Mouse (Mus musculus): ENCODE measurements around the gene Ugt1a8.
"Not testable (repeated sequence)": the region's sequence is repeated elsewhere in the genome, so short reads cannot be mapped to it uniquely, and the experiment has no call there.

Ugt1a8 gene

DNA sequence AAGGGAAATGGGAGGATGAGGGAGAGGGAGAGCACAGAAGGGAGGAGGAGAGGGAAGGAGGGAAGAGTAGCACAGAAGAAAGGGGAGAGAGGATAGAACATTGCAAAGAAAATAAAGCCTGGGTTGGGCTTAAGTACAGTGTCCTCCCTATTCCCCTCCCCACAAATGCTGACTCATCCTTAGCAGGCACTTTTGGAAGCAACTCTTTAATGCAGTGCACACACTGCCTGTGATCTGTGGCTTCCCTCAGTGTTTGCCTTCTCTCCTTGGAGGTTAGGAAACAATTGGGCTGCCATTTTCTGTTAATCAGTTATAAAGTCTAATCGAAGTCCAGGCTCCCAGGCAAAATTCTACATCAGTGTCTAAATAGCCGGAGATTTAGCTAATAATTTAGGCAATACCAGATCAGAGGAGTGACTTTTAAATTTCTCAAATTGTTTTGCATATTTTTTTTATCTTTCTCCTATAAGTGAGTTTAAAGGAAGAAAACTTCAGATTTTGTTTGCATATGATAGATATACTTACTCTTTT is 21.5 kb downstream of the Ugt1a8 start:
- DNase-seq (ENCODE audit: low read depth) = not testable (repeated sequence)

DNA sequence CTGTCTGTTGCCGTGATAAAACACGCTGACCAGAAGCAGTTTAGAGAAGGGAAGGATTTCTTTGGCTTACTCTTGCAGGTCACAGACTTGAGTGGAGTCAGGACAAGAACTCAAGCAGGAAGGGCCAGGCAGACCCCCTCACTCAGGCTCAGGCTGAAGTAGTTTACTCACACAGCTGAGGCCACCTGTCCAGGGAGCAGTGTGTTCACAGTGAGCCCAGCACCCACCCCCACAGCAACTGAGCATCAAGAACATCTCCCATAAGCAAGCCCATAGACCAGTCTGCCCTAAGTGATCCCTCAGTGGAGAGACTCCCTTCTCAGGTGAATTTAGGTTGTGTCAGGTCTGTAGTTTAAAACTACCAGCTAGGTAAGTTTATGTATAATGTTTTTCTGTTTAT is 22.0 kb downstream of the Ugt1a8 start:
- not testable (repeated sequence) for DNase-seq (ENCODE audit: low read depth)

DNA sequence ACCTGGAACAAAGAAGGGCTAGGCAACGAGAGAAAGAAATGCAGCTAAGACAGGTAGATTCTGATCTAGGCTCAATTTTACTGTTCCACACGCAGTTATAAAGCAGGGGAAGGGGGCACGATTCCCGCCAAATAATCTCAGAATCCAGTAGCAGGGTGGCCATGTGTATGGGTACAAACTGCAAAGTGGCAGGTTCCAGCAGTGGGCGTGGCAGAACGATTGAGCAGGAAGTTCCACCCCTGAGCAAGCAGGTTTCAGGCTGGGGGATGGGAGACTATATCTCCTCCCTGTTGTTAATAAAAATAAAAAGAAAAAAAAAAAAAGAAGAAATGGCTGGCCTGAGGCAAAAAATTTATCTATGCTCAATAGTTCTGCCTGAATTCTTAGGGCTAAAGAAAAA is 25.2 kb downstream of the Ugt1a8 start:
- DNase-seq (ENCODE audit: low read depth) = not testable (repeated sequence)

DNA sequence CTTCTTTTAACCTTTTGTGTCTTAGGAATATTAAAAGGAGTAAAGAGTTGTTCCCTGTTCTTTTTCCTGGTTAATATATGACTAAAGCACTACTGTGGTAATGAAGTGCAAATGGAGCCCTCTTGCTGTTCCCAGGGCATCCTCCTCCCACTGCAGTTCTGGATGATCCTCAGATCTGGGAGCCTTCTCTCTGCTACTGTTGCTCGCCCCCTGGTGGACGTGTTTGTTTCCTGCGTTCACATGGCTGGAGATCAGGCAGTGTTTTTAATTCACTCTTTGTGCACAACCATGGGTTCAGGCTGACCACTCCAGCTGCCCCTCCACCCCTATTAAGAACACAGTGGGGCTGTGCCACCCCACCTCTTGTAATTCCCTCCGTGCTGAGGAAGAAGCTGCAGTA is 32.9 kb downstream of the Ugt1a8 start:
- not testable (repeated sequence) for DNase-seq (ENCODE audit: low read depth)

DNA sequence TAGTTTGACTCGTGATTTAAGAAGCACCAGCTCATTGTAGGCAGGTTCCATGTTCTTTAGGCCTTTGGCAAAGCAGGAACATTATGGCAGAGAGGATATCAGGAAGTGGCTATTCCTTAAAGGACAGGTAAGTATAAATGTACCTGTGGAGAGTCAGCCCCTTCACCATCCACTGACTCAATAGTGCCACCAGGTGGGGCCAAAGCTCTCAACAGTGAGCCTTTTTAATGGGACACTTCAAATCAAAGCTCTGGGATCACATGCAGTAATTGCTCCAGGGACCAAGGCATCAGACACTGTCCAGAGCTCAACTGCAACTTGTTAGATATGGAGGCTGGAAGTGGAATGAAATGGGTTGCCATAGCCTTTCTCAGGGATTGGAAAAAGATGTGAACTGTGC is 33.9 kb downstream of the Ugt1a8 start:
- not testable (repeated sequence) for DNase-seq (ENCODE audit: low read depth)

DNA sequence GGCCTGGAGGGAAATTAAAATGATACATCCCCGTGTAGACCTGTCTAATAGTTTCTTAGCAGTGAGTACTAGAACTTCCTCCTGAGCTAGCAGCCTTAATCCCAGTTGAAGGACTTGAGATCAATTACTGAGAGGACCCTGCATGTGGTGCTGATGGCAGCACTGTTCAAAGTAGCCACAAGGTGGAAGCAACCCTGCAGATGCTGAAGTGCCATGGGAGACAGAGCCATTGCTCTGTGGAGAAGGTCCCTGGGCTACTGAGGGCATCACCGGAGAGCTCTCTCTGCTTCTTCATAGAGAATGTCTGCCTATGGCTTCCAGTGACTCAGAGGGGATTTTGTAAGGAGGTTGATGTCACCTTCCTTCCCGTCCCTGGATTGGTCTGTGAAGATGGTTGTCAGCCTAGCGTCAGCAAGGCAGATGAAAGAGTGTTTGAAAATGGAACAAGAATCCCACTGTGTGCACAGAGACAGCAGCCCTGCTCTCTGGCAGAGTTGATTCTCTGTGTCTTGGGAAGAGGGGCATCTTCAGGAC is 38.3 kb downstream of the Ugt1a8 start:
- DNase-seq (ENCODE audit: low read depth) = not testable (repeated sequence)

DNA sequence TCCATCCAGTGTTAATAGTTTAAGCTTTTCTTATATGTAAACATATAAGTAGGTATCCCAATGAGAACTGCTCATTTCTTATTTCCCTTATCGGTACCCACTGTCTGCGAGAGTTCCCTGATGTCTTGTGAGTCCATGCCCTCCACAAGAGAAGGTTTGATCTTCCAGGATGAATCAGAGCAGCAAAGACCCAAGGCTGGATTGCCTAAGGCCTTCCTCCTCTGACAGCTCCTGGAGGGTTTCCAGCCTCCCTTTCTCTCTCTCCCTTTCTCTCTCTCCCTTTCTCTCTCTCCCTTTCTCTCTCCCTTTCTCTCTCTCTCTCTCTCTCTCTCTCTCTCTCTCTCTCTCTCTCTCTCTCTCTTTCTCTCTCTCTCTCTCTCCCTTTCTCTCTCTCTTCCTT is 41.5 kb downstream of the Ugt1a8 start:
- not testable (repeated sequence) for DNase-seq (ENCODE audit: low read depth)

DNA sequence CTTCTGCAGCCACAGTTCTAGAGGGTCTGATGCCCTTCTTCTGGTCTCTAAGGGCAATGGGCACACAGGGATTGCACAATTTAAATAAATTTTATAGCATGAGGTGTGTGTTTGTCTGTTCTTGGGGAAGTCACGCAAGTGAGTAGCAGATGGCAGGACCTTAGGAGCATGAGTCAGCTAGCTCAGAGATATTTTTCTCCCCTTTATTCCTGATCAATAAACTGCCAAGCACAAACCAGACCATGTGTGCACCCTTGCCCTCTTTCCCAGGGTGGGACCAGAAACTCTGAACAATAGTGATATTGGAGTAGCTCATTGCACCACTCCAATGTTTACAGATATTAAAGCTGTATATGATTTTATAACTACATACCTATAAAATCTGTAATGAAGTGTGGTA is 42.6 kb downstream of the Ugt1a8 start:
- DNase-seq (ENCODE audit: low read depth) = not testable (repeated sequence)

DNA sequence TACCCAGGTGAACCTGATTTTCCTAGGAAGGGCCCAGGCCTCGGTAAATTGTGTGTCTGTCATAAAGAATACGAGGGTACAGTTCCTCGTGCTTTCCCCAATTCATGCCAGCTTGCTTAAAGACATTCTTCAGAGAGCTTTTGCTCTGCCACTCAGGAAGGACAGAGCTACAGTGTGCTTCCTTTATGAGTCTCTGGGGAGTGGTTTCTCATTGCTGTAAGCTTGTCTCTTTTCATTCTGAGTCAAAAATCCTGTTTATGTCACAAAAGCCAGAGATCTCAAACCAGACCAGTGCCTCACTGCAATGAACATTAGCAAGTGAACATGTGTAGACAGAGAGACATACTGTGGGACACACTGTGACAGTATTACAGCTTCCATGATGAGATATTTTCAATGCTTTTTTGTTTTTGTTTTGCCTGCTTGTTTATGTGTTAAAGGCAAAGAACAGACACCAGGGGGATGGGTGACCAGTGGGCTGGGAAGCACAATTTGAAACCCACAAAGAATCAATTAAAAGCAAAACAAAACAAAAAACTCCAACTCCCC is 46.4 kb downstream of the Ugt1a8 start:
- DNase-seq (ENCODE audit: low read depth) = no peak

DNA sequence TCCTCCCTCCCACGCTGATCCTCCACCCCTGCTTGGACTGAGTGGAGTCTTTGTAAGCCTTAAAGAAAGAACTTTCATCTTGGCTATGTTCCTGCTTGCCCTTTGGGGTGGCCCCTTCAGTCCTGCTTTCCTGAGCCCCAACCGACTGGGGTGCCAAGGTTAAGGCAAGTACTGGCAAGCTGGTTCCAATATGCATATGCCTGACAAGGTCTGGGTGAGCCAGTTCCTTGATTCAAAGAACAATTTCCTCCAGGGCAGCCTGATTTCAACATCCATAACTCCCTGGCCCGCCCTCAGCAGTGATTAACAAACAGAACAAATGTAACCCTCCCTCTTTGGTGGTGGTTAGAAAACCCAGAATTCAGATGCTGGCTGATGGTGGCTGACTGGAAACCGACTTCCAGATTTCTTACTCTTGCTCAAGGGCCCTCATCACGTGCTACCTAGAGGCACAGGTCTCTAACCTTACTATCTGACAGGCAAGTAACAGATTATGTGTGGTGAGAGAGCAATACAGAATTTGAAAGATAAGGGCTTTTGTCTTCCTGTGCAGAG is 46.9 kb downstream of the Ugt1a8 start, which contains the start of gene Ugt1a6a:
TSS of gene Ugt1a6a (plus strand) at position 353 of the 555 bp plus-strand sequence.
- DNase-seq (ENCODE audit: low read depth) = not testable (repeated sequence)

DNA sequence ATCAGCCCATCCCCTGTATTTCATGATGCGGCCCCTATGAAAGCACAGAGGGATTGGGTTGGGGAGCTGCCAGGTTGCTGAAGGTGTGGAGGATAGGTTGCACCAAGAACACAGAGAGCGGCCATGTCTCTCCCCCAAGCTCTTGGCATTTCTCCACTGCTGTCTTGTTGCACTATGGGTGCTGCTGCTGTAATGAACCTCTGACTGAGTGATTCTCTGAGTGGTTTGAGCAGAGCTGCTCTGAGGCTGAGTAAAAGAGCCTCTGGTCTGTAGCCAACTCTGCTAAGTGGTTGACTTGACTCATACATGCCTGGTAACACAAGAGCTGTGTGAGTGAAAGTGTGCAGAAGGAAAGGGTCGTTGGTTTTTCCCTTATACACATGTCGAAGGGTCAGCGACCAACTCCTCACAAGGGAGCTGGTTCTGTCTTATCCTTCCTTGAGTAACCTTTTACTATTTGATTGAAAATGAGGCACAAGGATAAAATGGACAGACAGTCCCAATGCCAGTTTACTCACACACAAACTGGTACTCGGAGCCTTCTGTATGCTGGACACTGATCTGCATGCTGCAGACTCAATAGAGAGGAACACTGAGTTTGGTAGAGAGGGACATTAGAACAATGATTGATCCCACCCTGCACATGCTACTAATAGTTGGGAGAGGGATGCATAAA is 47.8 kb downstream of the Ugt1a8 start:
- DNase-seq (ENCODE audit: low read depth) = not testable (repeated sequence)

DNA sequence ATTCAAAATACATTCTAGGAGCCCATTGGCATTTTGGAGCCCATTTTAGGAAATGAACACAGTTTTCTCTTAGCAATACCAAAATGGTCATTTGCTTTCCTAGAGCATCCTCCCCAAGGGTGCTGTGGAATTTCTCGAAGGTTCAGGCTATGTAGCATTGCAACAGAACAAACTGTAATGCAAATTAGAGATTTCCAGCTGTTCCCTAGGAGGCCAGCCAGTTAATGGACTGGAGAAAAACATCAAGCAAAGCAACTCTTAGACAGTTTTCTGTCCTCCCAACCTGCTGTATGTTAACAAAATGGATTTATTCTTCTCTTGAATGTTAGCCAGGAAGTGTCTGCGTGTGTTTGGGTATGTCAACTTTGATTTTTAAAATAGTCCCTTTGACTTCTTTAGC is 49.0 kb downstream of the Ugt1a8 start:
- no peak for DNase-seq (ENCODE audit: low read depth)

DNA sequence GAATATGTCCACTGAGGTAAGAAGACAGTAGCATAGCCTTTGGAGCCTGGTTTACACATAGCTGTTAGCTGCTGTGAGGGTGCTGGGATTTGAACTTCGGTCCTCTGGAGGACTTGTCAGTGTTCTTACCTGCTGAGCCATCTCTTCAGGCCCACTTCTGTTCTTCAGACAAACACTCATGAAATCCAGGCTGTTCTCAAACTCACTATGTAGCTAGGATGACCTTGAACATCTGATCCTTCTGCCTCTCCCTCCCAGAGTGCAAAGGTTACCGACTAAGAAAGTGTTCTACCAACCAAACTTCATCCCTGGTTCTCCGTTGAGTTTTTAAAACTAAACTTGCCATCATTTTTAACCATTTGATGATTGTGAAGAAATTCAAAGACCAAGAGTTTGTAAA is 49.7 kb downstream of the Ugt1a8 start:
- no peak for DNase-seq (ENCODE audit: low read depth)

DNA sequence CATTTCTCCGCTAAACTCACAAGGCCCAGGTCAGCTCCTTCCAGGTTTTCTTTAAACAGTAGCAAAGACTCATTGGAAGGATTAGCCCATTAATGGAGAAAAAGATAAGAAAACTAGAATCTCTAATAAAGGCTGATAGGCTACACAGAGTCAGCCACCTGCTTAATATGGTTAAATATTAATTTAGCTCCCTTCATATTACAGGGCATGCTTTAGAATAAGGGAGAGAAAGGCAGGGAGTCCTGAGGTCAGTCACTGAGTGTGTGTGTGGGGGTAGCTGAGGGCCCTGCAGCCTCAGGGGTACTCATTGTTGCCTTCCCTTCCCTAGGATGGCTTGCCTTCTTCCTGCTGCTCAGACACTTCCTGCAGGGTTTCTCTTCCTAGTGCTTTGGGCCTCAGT is 50.5 kb downstream of the Ugt1a8 start:
- no peak for DNase-seq (ENCODE audit: low read depth)

DNA sequence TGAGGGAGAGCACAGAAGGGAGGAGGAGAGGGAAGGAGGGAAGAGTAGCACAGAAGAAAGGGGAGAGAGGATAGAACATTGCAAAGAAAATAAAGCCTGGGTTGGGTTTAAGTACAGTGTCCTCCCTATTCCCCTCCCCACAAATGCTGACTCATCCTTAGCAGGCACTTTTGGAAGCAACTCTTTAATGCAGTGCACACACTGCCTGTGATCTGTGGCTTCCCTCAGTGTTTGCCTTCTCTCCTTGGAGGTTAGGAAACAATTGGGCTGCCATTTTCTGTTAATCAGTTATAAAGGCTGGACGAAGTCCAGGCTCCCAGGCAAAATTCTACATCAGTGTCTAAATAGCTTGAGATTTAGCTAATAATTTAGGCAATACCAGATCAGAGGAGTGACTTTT is 52.9 kb downstream of the Ugt1a8 start:
- DNase-seq (ENCODE audit: low read depth) = not testable (repeated sequence)

DNA sequence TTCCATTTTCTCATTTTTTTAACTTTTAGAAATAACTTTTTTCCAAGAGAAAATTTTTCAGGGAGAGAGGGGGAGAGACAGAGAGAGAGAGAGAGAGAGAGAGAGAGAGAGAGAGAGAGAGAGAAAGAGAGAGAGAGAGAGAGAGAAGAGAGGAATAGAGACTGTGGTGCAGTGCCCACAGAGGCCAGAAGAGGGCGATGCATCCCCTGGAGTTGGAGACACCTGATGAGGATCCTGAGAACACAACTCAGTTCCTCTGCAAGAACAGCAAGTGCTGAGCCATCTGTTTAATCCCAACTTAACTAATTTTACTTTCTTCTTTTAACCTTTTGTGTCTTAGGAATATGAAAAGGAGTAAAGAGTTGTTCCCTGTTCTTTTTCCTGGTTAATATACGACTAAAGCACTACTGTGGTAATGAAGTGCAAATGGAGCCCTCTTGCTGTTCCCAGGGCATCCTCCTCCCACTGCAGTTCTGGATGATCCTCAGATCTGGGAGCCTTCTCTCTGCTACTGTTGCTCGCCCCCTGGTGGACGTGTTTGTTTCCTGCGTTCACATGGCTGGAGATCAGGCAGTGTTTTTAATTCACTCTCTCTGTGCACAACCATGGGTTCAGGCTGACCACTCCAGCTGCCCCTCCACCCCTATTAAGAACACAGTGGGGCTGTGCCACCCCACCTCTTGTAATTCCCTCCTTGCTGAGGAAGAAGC is 56.5 kb downstream of the Ugt1a8 start:
- peak; percentile 29 for DNase-seq (ENCODE audit: low read depth)

DNA sequence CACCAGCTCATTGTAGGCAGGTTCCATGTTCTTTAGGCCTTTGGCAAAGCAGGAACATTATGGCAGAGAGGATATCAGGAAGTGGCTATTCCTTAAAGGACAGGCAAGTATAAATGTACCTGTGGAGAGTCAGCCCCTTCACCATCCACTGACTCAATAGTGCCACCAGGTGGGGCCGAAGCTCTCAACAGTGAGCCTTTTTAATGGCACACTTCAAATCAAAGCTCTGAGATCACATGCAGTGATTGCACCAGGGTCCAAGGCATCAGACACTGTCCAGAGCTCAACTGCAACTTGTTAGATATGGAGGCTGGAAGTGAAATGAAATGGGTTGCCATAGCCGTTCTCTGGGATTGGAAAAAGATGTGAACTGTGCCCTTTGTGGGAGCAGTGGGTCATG is 57.7 kb downstream of the Ugt1a8 start:
- not testable (repeated sequence) for DNase-seq (ENCODE audit: low read depth)

DNA sequence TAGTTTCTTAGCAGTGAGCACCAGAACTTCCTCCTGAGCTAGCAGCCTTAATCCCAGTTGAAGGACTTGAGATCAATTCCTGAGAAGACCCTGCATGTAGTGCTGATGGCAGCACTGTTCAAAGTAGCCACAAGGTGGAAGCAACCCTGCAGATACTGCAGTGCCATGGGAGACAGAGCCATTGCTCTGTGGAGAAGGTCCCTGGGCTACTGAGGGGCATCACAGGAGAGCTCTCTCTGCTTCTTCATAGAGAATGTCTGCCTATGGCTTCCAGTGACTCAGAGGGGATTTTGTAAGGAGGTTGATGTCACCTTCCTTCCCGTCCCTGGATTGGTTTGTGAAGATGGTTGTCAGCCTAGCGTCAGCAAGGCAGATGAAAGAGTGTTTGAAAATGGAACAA is 62.5 kb downstream of the Ugt1a8 start:
- not testable (repeated sequence) for DNase-seq (ENCODE audit: low read depth)

DNA sequence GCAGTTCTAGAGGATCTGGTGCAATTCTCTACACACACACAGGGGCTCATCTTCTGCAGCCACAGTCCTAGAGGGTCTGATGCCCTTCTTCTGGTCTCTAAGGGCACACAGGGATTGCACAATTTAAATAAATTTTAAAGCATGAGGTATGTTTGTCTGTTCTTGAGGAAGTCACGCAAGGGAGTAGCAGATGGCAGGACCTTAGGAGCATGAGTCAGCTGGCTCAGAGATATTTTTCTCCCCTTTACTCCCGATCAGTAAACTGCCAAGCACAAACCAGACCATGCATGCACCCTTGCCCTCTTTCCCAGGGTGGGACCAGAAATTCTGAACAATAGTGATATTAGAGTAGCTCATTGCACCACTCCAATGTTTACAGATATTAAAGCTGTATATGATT is 70.8 kb downstream of the Ugt1a8 start:
- DNase-seq (ENCODE audit: low read depth) = no peak

DNA sequence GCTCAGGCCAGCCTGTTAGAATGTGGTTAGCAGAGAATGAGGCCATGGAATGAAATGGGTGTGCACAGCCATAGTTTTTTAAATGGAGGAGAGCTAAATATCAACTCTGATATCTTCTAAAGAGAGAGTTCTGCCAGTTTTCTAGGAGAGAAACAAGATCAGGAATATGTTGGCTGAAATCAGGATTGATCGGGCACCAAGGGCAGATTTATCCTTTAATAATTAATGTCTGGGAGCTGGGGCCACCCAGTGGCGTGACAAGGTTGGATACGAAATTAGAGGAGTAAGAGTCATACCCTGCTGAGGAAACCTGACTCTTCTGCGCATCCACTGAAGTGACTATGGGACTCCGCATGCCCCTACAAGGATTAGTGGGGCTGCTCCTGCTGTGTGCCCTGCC is 78.1 kb downstream of the Ugt1a8 start, which contains the start of gene Ugt1a5:
TSS of gene Ugt1a5 (plus strand) at position 302 of the 400 bp plus-strand sequence.
- DNase-seq (ENCODE audit: low read depth) = no peak

DNA sequence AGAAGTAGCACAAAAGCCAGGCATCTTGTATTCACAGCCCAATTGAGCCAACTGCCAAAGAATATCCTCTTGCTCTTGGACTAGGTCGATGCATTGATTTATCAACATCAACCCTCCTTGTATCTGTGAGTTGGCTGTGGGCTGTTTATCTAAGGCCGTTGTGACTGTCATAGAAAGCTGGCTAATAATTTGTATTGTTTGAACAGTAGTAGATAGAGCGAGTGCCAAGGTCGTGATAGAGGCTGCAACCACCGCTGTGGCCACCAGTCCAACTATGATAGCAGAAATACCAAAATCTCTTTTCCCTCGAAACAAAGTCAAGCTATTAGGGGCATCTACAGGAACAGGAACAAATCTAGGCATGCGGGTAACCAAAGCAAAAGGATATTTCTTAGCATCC is 84.6 kb downstream of the Ugt1a8 start:
- not testable (repeated sequence) for DNase-seq (ENCODE audit: low read depth)

DNA sequence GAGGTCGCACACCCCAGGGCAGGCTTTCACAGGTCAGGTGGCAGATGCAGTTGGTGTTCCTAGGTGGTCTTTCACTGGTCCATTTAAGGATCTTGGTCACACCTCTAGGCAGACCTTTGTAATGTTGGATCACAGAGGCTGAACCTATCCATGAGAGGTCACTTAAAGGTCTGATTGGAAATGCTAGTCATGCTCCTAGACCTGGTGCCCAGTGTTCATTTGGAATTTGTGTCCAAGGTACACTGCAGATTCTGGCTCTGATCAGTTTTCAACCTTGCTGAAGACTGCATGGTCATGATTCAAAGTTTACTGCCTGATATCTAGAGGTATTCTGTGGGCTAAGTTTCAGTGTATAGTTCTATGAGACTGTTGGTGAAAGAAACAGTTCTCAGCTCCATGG is 92.0 kb downstream of the Ugt1a8 start:
- no peak for DNase-seq (ENCODE audit: low read depth)

All from naive thymus-derived CD4-positive, alpha-beta T cell, adult 2 months (primary cell).